Mouse (Mus musculus): Measurements from ENCODE around the gene Guf1. TPM values are rescaled to one million over a fixed set of nuclear protein-coding genes. Genes with fewer than 3 reads are reported as not detected.

The Guf1 gene
- polyA plus RNA-seq (2012; rRNA removed) = 6.2 and 12.3 TPM in 2 replicates

DNA sequence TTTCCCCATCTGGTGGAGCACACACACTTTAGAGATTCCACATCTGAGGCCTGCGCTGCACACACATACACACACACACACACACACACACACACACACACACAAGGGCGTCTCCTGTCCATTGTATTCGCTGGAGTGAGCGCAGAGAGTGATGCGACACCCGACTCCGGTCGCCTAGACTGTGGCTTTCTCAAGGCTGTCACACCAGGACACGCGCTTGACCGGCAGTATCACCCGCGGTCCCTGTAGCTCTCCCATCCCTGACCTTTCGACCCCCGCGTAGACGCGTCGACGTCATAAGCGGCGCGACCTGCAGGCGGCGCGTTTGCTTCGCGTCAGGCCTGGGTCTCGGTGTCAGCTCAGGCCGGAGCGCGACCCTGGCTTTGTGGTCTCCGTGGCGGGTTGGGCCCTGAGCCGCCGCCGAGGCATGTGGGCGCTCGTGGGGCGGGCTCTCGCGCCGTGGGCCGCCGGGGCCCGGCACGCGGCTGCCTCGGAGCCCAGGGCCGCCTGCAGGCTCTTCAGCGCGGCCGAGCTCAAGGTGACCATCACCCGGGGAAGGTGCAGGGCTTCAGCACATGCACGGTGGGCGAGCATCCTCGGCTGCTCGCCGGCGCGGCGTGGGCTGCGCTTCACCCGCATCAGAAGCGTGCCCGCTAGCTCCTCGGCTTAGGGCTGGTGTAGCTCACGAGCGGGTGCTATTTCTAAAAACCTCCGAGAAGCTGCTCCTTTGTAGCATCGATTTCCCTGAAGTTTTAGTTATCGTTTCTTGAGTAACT lies at the start of gene Guf1:
TSS of gene Guf1 (plus strand) at position 296 of the 776 bp plus-strand sequence.

DNA sequence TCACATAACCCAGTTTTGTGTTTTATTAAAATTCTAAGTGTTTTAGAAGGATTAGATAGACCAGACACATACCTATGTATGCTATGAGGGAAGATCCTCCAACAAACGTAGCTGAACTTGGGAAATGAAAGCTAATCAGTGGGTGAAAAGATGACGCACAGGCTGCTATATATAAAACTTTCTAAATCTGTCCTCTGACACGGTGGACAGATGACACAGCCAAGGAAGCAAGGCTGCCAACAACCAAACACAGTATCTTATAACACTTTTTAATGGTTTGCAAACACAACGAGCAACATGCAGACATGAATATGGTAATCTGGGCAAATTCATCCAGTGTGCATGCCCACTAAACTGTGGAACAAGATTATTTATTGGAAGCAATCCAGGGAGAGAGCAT lies 14.2 kb upstream of the Guf1 start, which contains the start of gene Yipf7:
TSS of gene Yipf7 (minus strand) at position 160 of the 400 bp plus-strand sequence.

DNA sequence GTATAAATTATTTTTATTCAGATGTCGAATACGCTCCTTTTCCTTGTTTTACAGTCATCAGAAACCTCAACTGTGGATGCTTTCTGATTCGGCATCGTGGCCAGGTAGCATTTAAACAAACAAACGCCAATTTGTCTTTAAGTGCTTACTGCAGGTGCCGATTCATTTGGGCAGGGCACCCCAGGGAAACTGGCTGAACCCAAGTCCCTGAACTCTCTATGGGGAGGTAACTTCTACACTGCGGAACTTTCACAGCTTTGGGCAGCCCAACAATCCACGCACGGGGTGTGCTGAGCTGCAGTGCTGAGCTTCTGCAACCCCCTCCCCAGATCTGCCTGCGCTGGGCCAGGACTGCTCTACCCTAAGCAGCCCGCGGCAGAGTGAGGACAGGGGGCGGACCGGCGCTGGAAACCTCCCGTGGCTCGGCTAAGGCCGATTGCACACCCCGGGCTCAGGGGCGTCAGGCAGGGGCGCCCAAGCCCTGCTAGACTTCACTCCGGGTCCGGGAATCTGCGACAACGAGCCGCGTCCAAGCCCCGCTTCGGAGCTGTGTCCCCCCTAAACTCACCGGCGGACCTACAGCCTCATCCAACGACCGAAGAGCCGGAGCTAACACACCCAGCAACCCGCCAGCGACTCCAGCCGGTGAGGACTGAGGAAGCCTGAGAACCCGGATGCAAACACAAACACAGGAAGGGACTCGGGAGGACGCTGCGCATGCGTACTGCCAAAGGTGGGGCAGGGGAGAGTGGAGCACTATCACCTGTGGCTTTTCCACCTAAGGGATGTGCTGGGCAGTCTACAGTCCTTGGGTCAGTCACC lies 35.1 kb downstream of the Guf1 start, which contains the start of gene Gnpda2:
TSS of gene Gnpda2 (minus strand) at position 701 of the 822 bp plus-strand sequence.

Other genes starting within 250 kb of the Guf1 start
- 0.28 and 0.73 TPM in 2 replicates for gene Kctd8, start 215.2 kb upstream of the Guf1 start, polyA plus RNA-seq (2012; rRNA removed)
- gene Yipf7, start 14.3 kb upstream of the Guf1 start, polyA plus RNA-seq (2012; rRNA removed) = not detected in 2 replicates
- gene Gnpda2, start 35.4 kb downstream of the Guf1 start, polyA plus RNA-seq (2012; rRNA removed) = 7.1 and 14.3 TPM in 2 replicates